Mouse (Mus musculus): ENCODE measurements at regions not wholly inside any gene's neighbourhood (a gene's known extent, or its start where the extent isn't known, plus 50 kb on each side); places are given as distances from the start of the nearest gene placed in this dataset.

- no peak overlapping the region for H3K4me3 ChIP-seq (ENCODE audit: low read depth, low read length)
- H3K36me3 ChIP-seq (ENCODE audit: control insufficient read depth, insufficient read depth): no peaks in the 10 kb centered on the region
- peak; percentile 57 for ATAC-seq (ENCODE audit: low read depth)
- peaks cover 27% of the 10 kb centered on the region for H3K4me1 ChIP-seq (ENCODE audit: control insufficient read depth, low read depth, low read length)
- no peak overlapping the region for H3K27ac ChIP-seq (ENCODE audit: low read length)
- 45% methylated on average over 15 of the region's 15 CpGs for WGBS (ENCODE audit: insufficient replicate concordance)
- no peak overlapping the region for H3K9ac ChIP-seq (ENCODE audit: low read depth, low read length)
- no peaks in the 10 kb centered on the region; the same call in none of the 2 replicates for H3K27me3 ChIP-seq (ENCODE audit: control insufficient read depth, insufficient read depth, low read depth, low read length)
- no peak overlapping the region for H3K4me2 ChIP-seq (ENCODE audit: low read depth, low read length)
- H3K9me3 ChIP-seq (replicated peaks; ENCODE audit: control insufficient read depth, low read length): no peaks in the 10 kb centered on the region
Measured at GRCm38 (mm10) chr3:41182036-41182899, 99.4 kb upstream of the Pgrmc2 start.

GRCm38 (mm10) chr3:41181438-41181837 lies 98.6 kb upstream of the Pgrmc2 start:
- no peak for ATAC-seq (ENCODE audit: low read depth)

GRCm38 (mm10) chr3:41180911-41181310 lies 98.1 kb upstream of the Pgrmc2 start:
- 61% methylated on average over 7 of the region's 7 CpGs for WGBS (ENCODE audit: insufficient replicate concordance)
- Histone ChIP-seq H3K9me3 (replicated peaks; ENCODE audit: control insufficient read depth, low read length) (no peaks in the 10 kb centered on the region), H3K27ac (ENCODE audit: low read length) (no peak overlapping the region), H3K4me3 (ENCODE audit: low read depth, low read length) (no peak overlapping the region), H3K4me2 (ENCODE audit: low read depth, low read length) (no peak overlapping the region), H3K36me3 (ENCODE audit: control insufficient read depth, insufficient read depth) (no peaks in the 10 kb centered on the region), H3K4me1 (ENCODE audit: control insufficient read depth, low read depth, low read length) (peaks cover 27% of the 10 kb centered on the region), H3K27me3 (ENCODE audit: control insufficient read depth, insufficient read depth, low read depth, low read length) (no peaks in the 10 kb centered on the region; the same call in none of the 2 replicates), H3K9ac (ENCODE audit: low read depth, low read length) (no peak overlapping the region)
- no peak for ATAC-seq (ENCODE audit: low read depth)

More at GRCm38 (mm10) chr3:41181438-41181837, 98.6 kb upstream of the Pgrmc2 start:
- H3K4me2 ChIP-seq (ENCODE audit: low read depth, low read length): no peak overlapping the region
- no peak overlapping the region for H3K9ac ChIP-seq (ENCODE audit: low read depth, low read length)
- no peak overlapping the region for H3K27ac ChIP-seq (ENCODE audit: low read length)
- H3K36me3 ChIP-seq (ENCODE audit: control insufficient read depth, insufficient read depth): no peaks in the 10 kb centered on the region
- 60% methylated on average over 11 of the region's 11 CpGs for WGBS (ENCODE audit: insufficient replicate concordance)
- peaks cover 27% of the 10 kb centered on the region for H3K4me1 ChIP-seq (ENCODE audit: control insufficient read depth, low read depth, low read length)
- H3K4me3 ChIP-seq (ENCODE audit: low read depth, low read length): no peak overlapping the region
- H3K27me3 ChIP-seq (ENCODE audit: control insufficient read depth, insufficient read depth, low read depth, low read length): no peaks in the 10 kb centered on the region; the same call in none of the 2 replicates
- H3K9me3 ChIP-seq (replicated peaks; ENCODE audit: control insufficient read depth, low read length): no peaks in the 10 kb centered on the region

- WGBS (ENCODE audit: insufficient replicate concordance): 44% methylated on average over 4 of the region's 4 CpGs
- Histone ChIP-seq H3K9me3 (replicated peaks; ENCODE audit: control insufficient read depth, low read length) (no peaks in the 10 kb centered on the region), H3K4me1 (ENCODE audit: control insufficient read depth, low read depth, low read length) (peaks cover 23% of the 10 kb centered on the region), H3K9ac (ENCODE audit: low read depth, low read length) (peak overlapping the region; percentile 21; the same call in 1 of the 2 replicates), H3K27ac (ENCODE audit: low read length) (peak overlapping the region; percentile 49), H3K36me3 (ENCODE audit: control insufficient read depth, insufficient read depth) (no peaks in the 10 kb centered on the region), H3K4me3 (ENCODE audit: low read depth, low read length) (no peak overlapping the region), H3K27me3 (ENCODE audit: control insufficient read depth, insufficient read depth, low read depth, low read length) (no peaks in the 10 kb centered on the region), H3K4me2 (ENCODE audit: low read depth, low read length) (peak overlapping the region; percentile 37; the same call in 1 of the 2 replicates)
- ATAC-seq (ENCODE audit: low read depth): peak; percentile 87
Measured at GRCm38 (mm10) chr3:41179037-41179880, 96.4 kb upstream of the Pgrmc2 start.

GRCm38 (mm10) chr3:41177124-41177523 lies 94.3 kb upstream of the Pgrmc2 start:
- H3K9me3 ChIP-seq (replicated peaks; ENCODE audit: control insufficient read depth, low read length): no peaks in the 10 kb centered on the region
- H3K4me1 ChIP-seq (ENCODE audit: control insufficient read depth, low read depth, low read length): peaks cover 23% of the 10 kb centered on the region
- no peak overlapping the region for H3K9ac ChIP-seq (ENCODE audit: low read depth, low read length)
- H3K4me2 ChIP-seq (ENCODE audit: low read depth, low read length): no peak overlapping the region
- no peak overlapping the region for H3K4me3 ChIP-seq (ENCODE audit: low read depth, low read length)
- no peaks in the 10 kb centered on the region for H3K27me3 ChIP-seq (ENCODE audit: control insufficient read depth, insufficient read depth, low read depth, low read length)
- H3K27ac ChIP-seq (ENCODE audit: low read length): no peak overlapping the region
- ATAC-seq (ENCODE audit: low read depth): no peak
- no peaks in the 10 kb centered on the region for H3K36me3 ChIP-seq (ENCODE audit: control insufficient read depth, insufficient read depth)

- Histone ChIP-seq H3K9ac (ENCODE audit: low read depth, low read length) (no peak overlapping the region), H3K9me3 (replicated peaks; ENCODE audit: control insufficient read depth, low read length) (no peaks in the 10 kb centered on the region), H3K27me3 (ENCODE audit: control insufficient read depth, insufficient read depth, low read depth, low read length) (no peaks in the 10 kb centered on the region), H3K36me3 (ENCODE audit: control insufficient read depth, insufficient read depth) (no peaks in the 10 kb centered on the region), H3K4me3 (ENCODE audit: low read depth, low read length) (no peak overlapping the region), H3K4me1 (ENCODE audit: control insufficient read depth, low read depth, low read length) (peaks cover 32% of the 10 kb centered on the region), H3K4me2 (ENCODE audit: low read depth, low read length) (no peak overlapping the region), H3K27ac (ENCODE audit: low read length) (no peak overlapping the region)
- WGBS (ENCODE audit: insufficient replicate concordance): 71% methylated on average over 3 of the region's 3 CpGs
- ATAC-seq (ENCODE audit: low read depth): no peak
Measured at GRCm38 (mm10) chr3:41175356-41175755, 92.5 kb upstream of the Pgrmc2 start.

GRCm38 (mm10) chr3:41173561-41173960 lies 90.7 kb upstream of the Pgrmc2 start:
- no peak overlapping the region for H3K4me3 ChIP-seq (ENCODE audit: low read depth, low read length)
- peaks cover 37% of the 10 kb centered on the region for H3K4me1 ChIP-seq (ENCODE audit: control insufficient read depth, low read depth, low read length)
- no peak overlapping the region for H3K9ac ChIP-seq (ENCODE audit: low read depth, low read length)

GRCm38 (mm10) chr3:41172306-41173215 lies 89.7 kb upstream of the Pgrmc2 start:
- Histone ChIP-seq H3K36me3 (ENCODE audit: control insufficient read depth, insufficient read depth) (no peaks in the 10 kb centered on the region), H3K4me2 (ENCODE audit: low read depth, low read length) (no peak overlapping the region), H3K4me3 (ENCODE audit: low read depth, low read length) (no peak overlapping the region), H3K27me3 (ENCODE audit: control insufficient read depth, insufficient read depth, low read depth, low read length) (no peaks in the 10 kb centered on the region), H3K4me1 (ENCODE audit: control insufficient read depth, low read depth, low read length) (peaks cover 33% of the 10 kb centered on the region), H3K27ac (ENCODE audit: low read length) (0 out of 2 replicates have a peak overlapping the region, but pooled peaks have one; percentile 27), H3K9me3 (replicated peaks; ENCODE audit: control insufficient read depth, low read length) (peaks cover 4% of the 10 kb centered on the region), H3K9ac (ENCODE audit: low read depth, low read length) (no peak overlapping the region)
- WGBS (ENCODE audit: insufficient replicate concordance): 71% methylated on average over 11 of the region's 11 CpGs
- ATAC-seq (ENCODE audit: low read depth): no peak

More at GRCm38 (mm10) chr3:41173561-41173960, 90.7 kb upstream of the Pgrmc2 start:
- 54% methylated on average over 6 of the region's 6 CpGs for WGBS (ENCODE audit: insufficient replicate concordance)
- Histone ChIP-seq H3K27ac (ENCODE audit: low read length) (no peak overlapping the region), H3K27me3 (ENCODE audit: control insufficient read depth, insufficient read depth, low read depth, low read length) (no peaks in the 10 kb centered on the region), H3K9me3 (replicated peaks; ENCODE audit: control insufficient read depth, low read length) (no peaks in the 10 kb centered on the region), H3K4me2 (ENCODE audit: low read depth, low read length) (no peak overlapping the region), H3K36me3 (ENCODE audit: control insufficient read depth, insufficient read depth) (no peaks in the 10 kb centered on the region)
- no peak for ATAC-seq (ENCODE audit: low read depth)

All from liver, embryonic 16.5 days (tissue).